Mouse (Mus musculus): Measurements from ENCODE around the gene Aanat. TPM values are rescaled to one million over a fixed set of nuclear protein-coding genes. Genes with fewer than 3 reads are reported as not detected.

Gene Aanat
- polyA plus RNA-seq, 1 experiment from 2014 or later = 0.15 TPM

GRCm38 (mm10) chr11:116615735-116616437, 29.7 kb downstream of the Aanat start:
- no peak for ATAC-seq (ENCODE audit: low FRiP score)
- 64% methylated on average over 12 of the region's 15 CpGs for WGBS

GRCm38 (mm10) chr11:116616438-116617118, 30.3 kb downstream of the Aanat start:
- no peak for ATAC-seq (ENCODE audit: low FRiP score)
- WGBS = 80% methylated on average over 10 of the region's 10 CpGs
- no peak overlapping the region for H3K4me3 ChIP-seq (replicated peaks; ENCODE audit: low read length)

More at GRCm38 (mm10) chr11:116615735-116616437, 29.7 kb downstream of the Aanat start:
- H3K4me2 ChIP-seq (replicated peaks) = no peak overlapping the region
- no peaks in the 10 kb centered on the region for H3K27me3 ChIP-seq (ENCODE audit: control insufficient read depth, insufficient read depth, low read length)
- H3K9me3 ChIP-seq (ENCODE audit: control insufficient read depth, low read length) = no peaks in the 10 kb centered on the region
- H3K27ac ChIP-seq = no peak overlapping the region
- no peak overlapping the region for H3K4me3 ChIP-seq (replicated peaks; ENCODE audit: low read length)
- H3K9ac ChIP-seq = no peak overlapping the region
- no peak for DNase-seq (ENCODE audit: low spot score)
- H3K36me3 ChIP-seq (replicated peaks; ENCODE audit: control insufficient read depth, insufficient read depth) = no peaks in the 10 kb centered on the region
- peaks cover 15% of the 10 kb centered on the region for H3K4me1 ChIP-seq (replicated peaks; ENCODE audit: control insufficient read depth, insufficient read depth, low read length)

GRCm38 (mm10) chr11:116617641-116618040, 31.4 kb downstream of the Aanat start:
- Histone ChIP-seq H3K27me3 (ENCODE audit: control insufficient read depth, insufficient read depth, low read length) (0 out of 2 replicates have a peak, but pooled peaks cover 3% of the 10 kb centered on the region), H3K9ac (no peak overlapping the region), H3K4me3 (replicated peaks; ENCODE audit: low read length) (no peak overlapping the region), H3K4me2 (replicated peaks) (no peak overlapping the region), H3K9me3 (ENCODE audit: control insufficient read depth, low read length) (no peaks in the 10 kb centered on the region), H3K36me3 (replicated peaks; ENCODE audit: control insufficient read depth, insufficient read depth) (no peaks in the 10 kb centered on the region), H3K27ac (no peak overlapping the region), H3K4me1 (replicated peaks; ENCODE audit: control insufficient read depth, insufficient read depth, low read length) (peaks cover 22% of the 10 kb centered on the region)
- DNase-seq (ENCODE audit: low spot score) = no peak
- no peak for ATAC-seq (ENCODE audit: low FRiP score)
- 83% methylated on average over 7 of the region's 7 CpGs for WGBS

More at GRCm38 (mm10) chr11:116616438-116617118, 30.3 kb downstream of the Aanat start:
- H3K27ac ChIP-seq = no peak overlapping the region
- H3K27me3 ChIP-seq (ENCODE audit: control insufficient read depth, insufficient read depth, low read length) = no peaks in the 10 kb centered on the region
- H3K9me3 ChIP-seq (ENCODE audit: control insufficient read depth, low read length) = no peaks in the 10 kb centered on the region
- H3K36me3 ChIP-seq (replicated peaks; ENCODE audit: control insufficient read depth, insufficient read depth) = no peaks in the 10 kb centered on the region
- H3K9ac ChIP-seq = no peak overlapping the region
- DNase-seq (ENCODE audit: low spot score) = no peak
- peaks cover 21% of the 10 kb centered on the region for H3K4me1 ChIP-seq (replicated peaks; ENCODE audit: control insufficient read depth, insufficient read depth, low read length)
- H3K4me2 ChIP-seq (replicated peaks) = no peak overlapping the region

GRCm38 (mm10) chr11:116618666-116619065, 32.4 kb downstream of the Aanat start:
- Histone ChIP-seq H3K9ac (no peak overlapping the region), H3K4me1 (replicated peaks; ENCODE audit: control insufficient read depth, insufficient read depth, low read length) (peaks cover 24% of the 10 kb centered on the region), H3K4me3 (replicated peaks; ENCODE audit: low read length) (no peak overlapping the region), H3K27me3 (ENCODE audit: control insufficient read depth, insufficient read depth, low read length) (peaks cover 9% of the 10 kb centered on the region), H3K36me3 (replicated peaks; ENCODE audit: control insufficient read depth, insufficient read depth) (no peaks in the 10 kb centered on the region), H3K27ac (no peak overlapping the region), H3K9me3 (ENCODE audit: control insufficient read depth, low read length) (no peaks in the 10 kb centered on the region), H3K4me2 (replicated peaks) (no peak overlapping the region)
- ATAC-seq (ENCODE audit: low FRiP score) (no peak), DNase-seq (ENCODE audit: low spot score) (no peak)
- WGBS = 92% methylated on average over 7 of the region's 7 CpGs

GRCm38 (mm10) chr11:116619156-116619555, 32.9 kb downstream of the Aanat start:
- 74% methylated on average over 7 of the region's 7 CpGs for WGBS
- DNase-seq (ENCODE audit: low spot score) = no peak
- no peak for ATAC-seq (ENCODE audit: low FRiP score)
- H3K9me3 ChIP-seq (ENCODE audit: control insufficient read depth, low read length) = no peaks in the 10 kb centered on the region
- H3K4me2 ChIP-seq (replicated peaks) = no peak overlapping the region
- peaks cover 14% of the 10 kb centered on the region for H3K27me3 ChIP-seq (ENCODE audit: control insufficient read depth, insufficient read depth, low read length)
- no peaks in the 10 kb centered on the region for H3K36me3 ChIP-seq (replicated peaks; ENCODE audit: control insufficient read depth, insufficient read depth)
- H3K9ac ChIP-seq = no peak overlapping the region
- peaks cover 29% of the 10 kb centered on the region for H3K4me1 ChIP-seq (replicated peaks; ENCODE audit: control insufficient read depth, insufficient read depth, low read length)
- no peak overlapping the region for H3K4me3 ChIP-seq (replicated peaks; ENCODE audit: low read length)
- no peak overlapping the region for H3K27ac ChIP-seq

- Histone ChIP-seq H3K27ac (no peak overlapping the region), H3K36me3 (replicated peaks; ENCODE audit: control insufficient read depth, insufficient read depth) (no peaks in the 10 kb centered on the region), H3K4me3 (replicated peaks; ENCODE audit: low read length) (no peak overlapping the region), H3K27me3 (ENCODE audit: control insufficient read depth, insufficient read depth, low read length) (peaks cover 18% of the 10 kb centered on the region), H3K4me2 (replicated peaks) (no peak overlapping the region), H3K9ac (no peak overlapping the region), H3K9me3 (ENCODE audit: control insufficient read depth, low read length) (no peaks in the 10 kb centered on the region), H3K4me1 (replicated peaks; ENCODE audit: control insufficient read depth, insufficient read depth, low read length) (peaks cover 32% of the 10 kb centered on the region)
- WGBS = 56% methylated on average over 8 of the region's 8 CpGs
- no peak for DNase-seq (ENCODE audit: low spot score)
- no peak for ATAC-seq (ENCODE audit: low FRiP score)
Measured at GRCm38 (mm10) chr11:116619561-116619960, 33.3 kb downstream of the Aanat start.

GRCm38 (mm10) chr11:116620073-116620472, 33.8 kb downstream of the Aanat start:
- H3K4me2 ChIP-seq (replicated peaks) = no peak overlapping the region
- ATAC-seq (ENCODE audit: low FRiP score) (no peak), DNase-seq (ENCODE audit: low spot score) (no peak)
- no peak overlapping the region for H3K4me3 ChIP-seq (replicated peaks; ENCODE audit: low read length)
- H3K27me3 ChIP-seq (ENCODE audit: control insufficient read depth, insufficient read depth, low read length) = peaks cover 23% of the 10 kb centered on the region
- no peaks in the 10 kb centered on the region for H3K9me3 ChIP-seq (ENCODE audit: control insufficient read depth, low read length)
- WGBS = 45% methylated on average over 9 of the region's 9 CpGs
- H3K9ac ChIP-seq = no peak overlapping the region
- no peaks in the 10 kb centered on the region for H3K36me3 ChIP-seq (replicated peaks; ENCODE audit: control insufficient read depth, insufficient read depth)
- no peak overlapping the region for H3K27ac ChIP-seq
- H3K4me1 ChIP-seq (replicated peaks; ENCODE audit: control insufficient read depth, insufficient read depth, low read length) = peaks cover 32% of the 10 kb centered on the region

GRCm38 (mm10) chr11:116620559-116621253, 34.5 kb downstream of the Aanat start:
- peaks cover 25% of the 10 kb centered on the region for H3K27me3 ChIP-seq (ENCODE audit: control insufficient read depth, insufficient read depth, low read length)
- DNase-seq (ENCODE audit: low spot score) = no peak
- no peaks in the 10 kb centered on the region for H3K36me3 ChIP-seq (replicated peaks; ENCODE audit: control insufficient read depth, insufficient read depth)
- peaks cover 32% of the 10 kb centered on the region for H3K4me1 ChIP-seq (replicated peaks; ENCODE audit: control insufficient read depth, insufficient read depth, low read length)
- H3K9ac ChIP-seq = no peak overlapping the region
- WGBS = 77% methylated on average over 10 of the region's 10 CpGs
- no peaks in the 10 kb centered on the region for H3K9me3 ChIP-seq (ENCODE audit: control insufficient read depth, low read length)
- no peak overlapping the region for H3K4me2 ChIP-seq (replicated peaks)
- H3K27ac ChIP-seq = 0 out of 2 replicates have a peak overlapping the region, but pooled peaks have one; percentile 14
- no peak for ATAC-seq (ENCODE audit: low FRiP score)
- no peak overlapping the region for H3K4me3 ChIP-seq (replicated peaks; ENCODE audit: low read length)

- Histone ChIP-seq H3K27ac (0 out of 2 replicates have a peak overlapping the region, but pooled peaks have one; percentile 14), H3K9me3 (ENCODE audit: control insufficient read depth, low read length) (no peaks in the 10 kb centered on the region), H3K4me1 (replicated peaks; ENCODE audit: control insufficient read depth, insufficient read depth, low read length) (peaks cover 32% of the 10 kb centered on the region), H3K36me3 (replicated peaks; ENCODE audit: control insufficient read depth, insufficient read depth) (no peaks in the 10 kb centered on the region), H3K9ac (no peak overlapping the region), H3K4me3 (replicated peaks; ENCODE audit: low read length) (no peak overlapping the region), H3K4me2 (replicated peaks) (no peak overlapping the region), H3K27me3 (ENCODE audit: control insufficient read depth, insufficient read depth, low read length) (peaks cover 25% of the 10 kb centered on the region)
- DNase-seq (ENCODE audit: low spot score) (no peak), ATAC-seq (ENCODE audit: low FRiP score) (no peak)
- 46% methylated on average over 6 of the region's 6 CpGs for WGBS
Measured at GRCm38 (mm10) chr11:116621258-116621704, 35.0 kb downstream of the Aanat start.

Measured in hindbrain, embryonic 14.5 days (tissue).